Mouse (Mus musculus) hindbrain, embryonic 14.5 days (tissue): ENCODE data around the gene Psmb3. TPM values are rescaled to one million over a fixed set of nuclear protein-coding genes. Genes with fewer than 3 reads are reported as not detected.

ENCODE experiments used
- ATAC-seq: fragments of 200-750 bp; cut with Nextera tagmentation; 2 replicates; pipeline ENCODE4 v1.8.0; 2017; ENCODE audit warnings: moderate number of reproducible peaks, mild to moderate bottlenecking, moderate TSS enrichment, moderate library complexity; ENCODE audit not compliant: low FRiP score
- DNase-seq: peaks from one replicate; pipeline ENCODE4 v3.0.0-alpha.2; 2015; ENCODE audit warnings: low spot score
- H3K27ac ChIP-seq: fragments of 300-500 bp; sonication (generic); 2 replicates; pipeline ENCODE4 v1.5.1; 2014; ENCODE audit warnings: mild to moderate bottlenecking, moderate library complexity
- H3K27me3 ChIP-seq: fragments of 300-500 bp; sonication (generic); 2 replicates; pipeline ENCODE4 v1.6.1; 2014; ENCODE audit warnings: mild to moderate bottlenecking, low read length, mixed read lengths; ENCODE audit not compliant: control insufficient read depth, insufficient read depth
- H3K36me3 ChIP-seq: fragments of 300-500 bp; sonication (generic); replicated peaks from 2 replicates; pipeline ENCODE4 v1.6.1; 2014; ENCODE audit not compliant: control insufficient read depth, insufficient read depth
- H3K4me1 ChIP-seq: fragments of 300-500 bp; sonication (generic); replicated peaks from 2 replicates; pipeline ENCODE4 v1.6.1; 2014; ENCODE audit warnings: antibody characterized with exemption, low read length, mixed read lengths; ENCODE audit not compliant: control insufficient read depth, insufficient read depth
- H3K4me2 ChIP-seq: fragments of 300-500 bp; sonication (generic); replicated peaks from 2 replicates; pipeline ENCODE4 v1.6.1; 2014; ENCODE audit warnings: mild to moderate bottlenecking, moderate library complexity
- H3K4me3 ChIP-seq: fragments of 300-500 bp; sonication (generic); replicated peaks from 2 replicates; pipeline ENCODE4 v1.5.1; 2014; ENCODE audit warnings: mild to moderate bottlenecking, low read length
- H3K9ac ChIP-seq: fragments of 300-500 bp; sonication (generic); 2 replicates; pipeline ENCODE4 v1.6.1; 2014
- H3K9me3 ChIP-seq: fragments of 300-500 bp; sonication (generic); 2 replicates; pipeline ENCODE4 v1.6.1; 2016; ENCODE audit warnings: low read length; ENCODE audit not compliant: control insufficient read depth
- WGBS: fragments of 180-500 bp; shearing (Covaris S2); extraction: QIAGEN DNeasy Blood & Tissue Kit; methylation state at CpG from one replicate; pipeline ENCODE4 v1.1.7; 2014; 5-methylcytosine and 5-hydroxymethylcytosine counted together
- polyA plus RNA-seq: library from polyadenylated mRNA; unstranded; fragments of >200 nt; fragmentation: Nextera tagmentation; extraction: Ambion mirVana; gene quantifications from 2 replicates; pipeline ENCODE4 v1.2.1, GENCODE M21; 2014

Psmb3 gene
- polyA plus RNA-seq, 1 experiment from 2014 or later, result 489 TPM

GRCm38 (mm10) chr11:97712286-97712685, 9.1 kb downstream of the Psmb3 start:
- Histone ChIP-seq H3K4me3 (no peak overlapping the region), H3K27ac (no peak overlapping the region), H3K9ac (no peak overlapping the region), H3K27me3 (no peaks in the 10 kb centered on the region), H3K4me2 (no peak overlapping the region), H3K36me3 (peaks cover 83% of the 10 kb centered on the region), H3K4me1 (no peaks in the 10 kb centered on the region), H3K9me3 (no peaks in the 10 kb centered on the region)
- WGBS, result 94% methylated on average over 15 of the region's 15 CpGs
- DNase-seq, result no peak
- ATAC-seq, result no peak

- H3K9me3 ChIP-seq, result no peaks in the 10 kb centered on the region
- ATAC-seq (no peak), DNase-seq (no peak)
- H3K27me3 ChIP-seq, result no peaks in the 10 kb centered on the region
- H3K4me1 ChIP-seq, result no peaks in the 10 kb centered on the region
- no peak overlapping the region for H3K27ac ChIP-seq
- WGBS, result 92% methylated on average over 8 of the region's 8 CpGs
- no peak overlapping the region for H3K9ac ChIP-seq
- peaks cover 83% of the 10 kb centered on the region for H3K36me3 ChIP-seq
- no peak overlapping the region for H3K4me3 ChIP-seq
- H3K4me2 ChIP-seq, result no peak overlapping the region
Measured at GRCm38 (mm10) chr11:97713896-97714295, 10.7 kb downstream of the Psmb3 start.

DNA sequence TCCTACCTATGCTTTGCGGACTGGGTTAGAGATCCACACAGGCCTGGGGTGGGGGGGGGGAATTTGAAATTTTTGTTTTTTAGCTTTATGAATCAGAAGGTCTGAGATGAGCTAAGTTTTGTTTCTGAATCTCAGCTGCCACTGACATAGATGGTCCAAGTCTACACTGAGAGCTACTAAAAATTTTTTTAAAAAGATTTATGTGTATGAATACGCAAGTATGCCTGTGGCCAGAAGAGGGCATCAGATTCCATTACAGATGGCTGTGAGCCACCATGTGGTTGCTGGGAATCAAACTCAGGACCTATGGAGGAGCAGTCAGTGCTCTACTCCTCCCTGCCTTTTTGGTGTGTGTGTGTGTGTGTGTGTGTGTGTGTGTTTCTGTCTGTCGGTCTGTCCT, 11.2 kb downstream of the Psmb3 start:
- Histone ChIP-seq H3K4me3 (no peak overlapping the region), H3K27me3 (no peaks in the 10 kb centered on the region), H3K9me3 (no peaks in the 10 kb centered on the region), H3K9ac (no peak overlapping the region), H3K27ac (no peak overlapping the region), H3K4me1 (no peaks in the 10 kb centered on the region), H3K36me3 (peaks cover 83% of the 10 kb centered on the region), H3K4me2 (no peak overlapping the region)
- ATAC-seq (no peak), DNase-seq (no peak)
- 96% methylated on average over 3 of the region's 3 CpGs for WGBS

- Histone ChIP-seq H3K4me3 (no peak overlapping the region), H3K36me3 (peaks cover 85% of the 10 kb centered on the region)
- 94% methylated on average over 14 of the region's 14 CpGs for WGBS
Measured at GRCm38 (mm10) chr11:97714784-97715760, 11.9 kb downstream of the Psmb3 start.

DNA sequence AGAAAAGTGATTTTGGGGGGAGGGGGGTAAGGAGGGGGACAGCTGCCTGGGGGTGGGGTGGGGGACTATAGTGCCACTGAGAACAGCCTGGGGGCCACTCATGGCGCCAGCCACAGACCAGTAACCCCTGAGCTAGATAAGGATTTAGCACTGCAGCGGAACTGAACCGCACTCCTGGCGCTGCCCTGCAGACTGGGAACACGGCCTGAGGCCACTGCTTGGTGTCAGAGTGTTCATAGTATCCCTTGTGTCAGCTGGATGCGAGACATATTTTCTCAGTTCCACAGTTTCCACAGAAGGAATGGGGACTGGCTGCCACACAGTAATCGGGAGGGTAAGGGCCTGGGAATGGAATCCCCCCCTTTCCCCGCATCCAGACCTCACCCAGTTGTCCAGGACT, 12.8 kb downstream of the Psmb3 start:
- Histone ChIP-seq H3K9me3 (no peaks in the 10 kb centered on the region), H3K4me2 (no peak overlapping the region), H3K27ac (no peak overlapping the region), H3K4me1 (no peaks in the 10 kb centered on the region), H3K4me3 (no peak overlapping the region), H3K27me3 (no peaks in the 10 kb centered on the region), H3K9ac (no peak overlapping the region), H3K36me3 (peaks cover 90% of the 10 kb centered on the region)
- WGBS, result 92% methylated on average over 8 of the region's 8 CpGs
- no peak for DNase-seq
- no peak for ATAC-seq

More at GRCm38 (mm10) chr11:97714784-97715760, 11.9 kb downstream of the Psmb3 start:
- no peaks in the 10 kb centered on the region for H3K27me3 ChIP-seq
- no peaks in the 10 kb centered on the region for H3K4me1 ChIP-seq
- DNase-seq, result no peak
- H3K9ac ChIP-seq, result no peak overlapping the region
- no peak overlapping the region for H3K27ac ChIP-seq
- H3K9me3 ChIP-seq, result no peaks in the 10 kb centered on the region
- no peak for ATAC-seq
- H3K4me2 ChIP-seq, result no peak overlapping the region

DNA sequence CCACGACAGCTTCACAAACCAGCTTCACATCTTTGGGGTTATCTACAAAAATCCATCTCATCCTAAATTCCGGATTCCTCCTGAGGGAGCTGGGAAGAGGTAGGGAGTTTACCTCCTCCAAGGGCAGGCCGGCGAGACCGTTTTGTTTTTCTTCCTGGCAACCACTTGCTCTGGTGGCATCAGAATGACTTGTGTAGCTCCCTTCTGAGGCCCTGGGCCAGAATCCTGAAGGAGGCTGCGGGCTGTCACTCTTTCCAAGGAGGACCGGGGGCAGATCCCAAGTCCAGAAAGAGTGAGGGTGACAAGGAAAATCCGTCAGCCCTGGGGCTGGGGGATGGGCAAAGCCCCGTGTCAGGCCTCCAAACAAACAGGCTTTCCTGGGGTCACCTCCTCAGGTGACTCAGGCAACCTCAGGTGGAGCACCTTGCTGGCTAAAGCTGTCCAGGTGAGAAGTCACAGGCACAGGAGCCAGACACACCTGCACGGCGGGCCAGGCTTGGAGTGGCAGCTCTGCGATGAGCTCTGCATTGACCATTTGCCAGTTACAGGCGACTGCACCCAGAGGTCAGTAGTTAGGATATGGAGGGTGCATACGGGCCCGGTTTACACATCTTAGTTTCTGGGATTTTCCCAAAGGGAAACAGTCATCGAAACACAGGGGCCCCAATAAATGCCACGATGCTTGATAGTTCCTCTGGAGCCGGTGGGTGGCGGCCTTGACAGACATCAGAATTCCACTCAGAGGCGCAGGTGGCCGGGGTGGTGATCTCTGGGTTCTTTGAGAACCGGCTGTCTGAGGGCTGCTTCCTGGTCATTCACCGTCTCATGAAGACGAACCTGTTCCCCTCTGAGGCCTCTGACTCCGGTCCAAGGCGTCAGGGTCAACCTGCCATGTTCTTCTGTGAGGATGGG, 14.4 kb downstream of the Psmb3 start:
- WGBS, result 92% methylated on average over 26 of the region's 26 CpGs
- H3K9me3 ChIP-seq, result no peaks in the 10 kb centered on the region
- no peak for ATAC-seq

GRCm38 (mm10) chr11:97718281-97718860, 15.2 kb downstream of the Psmb3 start:
- 86% methylated on average over 15 of the region's 15 CpGs for WGBS
- Histone ChIP-seq H3K4me1 (no peaks in the 10 kb centered on the region), H3K36me3 (peaks cover 90% of the 10 kb centered on the region), H3K9me3 (no peaks in the 10 kb centered on the region), H3K4me2 (no peak overlapping the region), H3K27ac (no peak overlapping the region), H3K27me3 (no peaks in the 10 kb centered on the region), H3K4me3 (no peak overlapping the region), H3K9ac (no peak overlapping the region)
- ATAC-seq (no peak), DNase-seq (no peak)

More for the DNA sequence above, 14.4 kb downstream of the Psmb3 start:
- H3K9ac ChIP-seq, result no peak overlapping the region
- H3K36me3 ChIP-seq, result peaks cover 90% of the 10 kb centered on the region
- no peak for DNase-seq
- H3K4me2 ChIP-seq, result no peak overlapping the region
- no peaks in the 10 kb centered on the region for H3K27me3 ChIP-seq
- no peaks in the 10 kb centered on the region for H3K4me1 ChIP-seq
- no peak overlapping the region for H3K27ac ChIP-seq
- no peak overlapping the region for H3K4me3 ChIP-seq

- Histone ChIP-seq H3K9ac (no peak overlapping the region), H3K27me3 (no peaks in the 10 kb centered on the region), H3K36me3 (peaks cover 90% of the 10 kb centered on the region), H3K4me1 (no peaks in the 10 kb centered on the region), H3K27ac (no peak overlapping the region), H3K4me3 (no peak overlapping the region), H3K9me3 (no peaks in the 10 kb centered on the region), H3K4me2 (no peak overlapping the region)
- no peak for DNase-seq
- no peak for ATAC-seq
- 86% methylated on average over 4 of the region's 4 CpGs for WGBS
Measured at GRCm38 (mm10) chr11:97719041-97719440, 15.8 kb downstream of the Psmb3 start.

- no peak overlapping the region for H3K4me2 ChIP-seq
- 96% methylated on average over 4 of the region's 4 CpGs for WGBS
Measured at GRCm38 (mm10) chr11:97721338-97721737, 18.1 kb downstream of the Psmb3 start.

More at GRCm38 (mm10) chr11:97721338-97721737, 18.1 kb downstream of the Psmb3 start:
- no peaks in the 10 kb centered on the region for H3K9me3 ChIP-seq
- H3K27ac ChIP-seq, result no peak overlapping the region
- no peak for DNase-seq
- H3K4me1 ChIP-seq, result no peaks in the 10 kb centered on the region
- no peak overlapping the region for H3K9ac ChIP-seq
- peaks cover 98% of the 10 kb centered on the region for H3K36me3 ChIP-seq
- no peak for ATAC-seq
- no peak overlapping the region for H3K4me3 ChIP-seq
- H3K27me3 ChIP-seq, result no peaks in the 10 kb centered on the region
